Mouse (Mus musculus) thymus, adult 2 months (tissue): ENCODE data around the gene Creld2.

Experiments used
- CTCF ChIP-seq: fragments of 200-500 bp; IDR thresholded peaks from 2 replicates; pipeline ENCODE4 v1.5.1; 2012; ENCODE audit warnings: mild to moderate bottlenecking, control low read depth, low read length, moderate library complexity, borderline replicate concordance; ENCODE audit not compliant: control insufficient read depth, poor library complexity, insufficient read depth; ENCODE audit errors: extremely low read depth
- POLR2A ChIP-seq: fragments of 200-500 bp; IDR thresholded peaks from 2 replicates; pipeline ENCODE4 v1.6.1; 2012; ENCODE audit warnings: mild to moderate bottlenecking, low read length, control low read depth, moderate library complexity; ENCODE audit not compliant: control insufficient read depth, poor library complexity, insufficient read depth; ENCODE audit errors: extremely low read depth

DNA sequence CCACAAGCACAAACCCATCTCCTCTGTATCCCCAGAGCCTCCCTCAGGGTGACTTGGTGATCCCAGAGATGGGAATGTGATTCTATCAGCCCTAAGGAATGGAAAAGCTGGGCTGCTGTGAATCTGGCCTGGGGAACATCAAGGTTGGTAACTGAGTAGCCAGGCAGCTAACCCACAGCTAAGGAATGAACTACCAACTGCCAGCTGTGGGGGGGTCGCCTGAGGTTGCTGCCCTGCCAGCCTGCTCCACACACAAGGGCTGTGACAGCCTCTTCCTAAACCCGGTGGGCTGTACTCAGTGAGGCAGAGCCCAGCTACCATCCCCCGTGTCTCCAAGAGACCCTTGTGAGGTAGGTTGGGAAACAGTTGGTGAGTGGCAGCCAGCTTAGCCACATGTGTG lies 31.6 kb downstream of the Creld2 start:
- TF ChIP-seq POLR2A = no peak
- no peak for TF ChIP-seq CTCF
